Mouse (Mus musculus): ENCODE results near the gene Srp14. TPM values are rescaled to one million over a fixed set of nuclear protein-coding genes. Genes with fewer than 3 reads are reported as not detected.

Gene Srp14
- total RNA-seq, 1 experiment from 2014 or later, result 192 TPM

DNA sequence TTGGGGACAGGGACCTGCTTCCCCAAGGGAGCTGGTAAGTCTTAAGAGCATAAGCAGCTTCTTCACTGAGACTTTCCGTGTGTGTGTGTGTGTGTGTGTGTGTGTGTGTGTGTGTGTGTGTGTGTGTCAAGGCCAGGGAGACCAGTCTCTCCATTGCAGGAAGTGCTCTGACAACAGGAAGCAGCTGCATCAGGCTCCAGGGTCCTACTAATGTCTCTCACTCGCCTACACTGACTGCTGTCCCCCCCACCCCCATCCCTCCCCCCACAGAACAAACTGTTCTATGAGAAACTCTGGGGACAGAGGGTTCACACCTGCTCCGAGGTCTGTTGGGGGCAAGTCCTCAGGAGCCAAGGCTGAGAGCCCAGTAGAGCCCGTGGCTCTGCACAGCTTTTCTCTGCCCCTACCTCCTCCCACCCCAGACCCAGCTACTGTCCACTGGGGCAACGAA is 11.8 kb upstream of the Srp14 start:
- peak; percentile 67 for ATAC-seq (replicated peaks; ENCODE audit: low read depth, poor library complexity, severe bottlenecking)

DNA sequence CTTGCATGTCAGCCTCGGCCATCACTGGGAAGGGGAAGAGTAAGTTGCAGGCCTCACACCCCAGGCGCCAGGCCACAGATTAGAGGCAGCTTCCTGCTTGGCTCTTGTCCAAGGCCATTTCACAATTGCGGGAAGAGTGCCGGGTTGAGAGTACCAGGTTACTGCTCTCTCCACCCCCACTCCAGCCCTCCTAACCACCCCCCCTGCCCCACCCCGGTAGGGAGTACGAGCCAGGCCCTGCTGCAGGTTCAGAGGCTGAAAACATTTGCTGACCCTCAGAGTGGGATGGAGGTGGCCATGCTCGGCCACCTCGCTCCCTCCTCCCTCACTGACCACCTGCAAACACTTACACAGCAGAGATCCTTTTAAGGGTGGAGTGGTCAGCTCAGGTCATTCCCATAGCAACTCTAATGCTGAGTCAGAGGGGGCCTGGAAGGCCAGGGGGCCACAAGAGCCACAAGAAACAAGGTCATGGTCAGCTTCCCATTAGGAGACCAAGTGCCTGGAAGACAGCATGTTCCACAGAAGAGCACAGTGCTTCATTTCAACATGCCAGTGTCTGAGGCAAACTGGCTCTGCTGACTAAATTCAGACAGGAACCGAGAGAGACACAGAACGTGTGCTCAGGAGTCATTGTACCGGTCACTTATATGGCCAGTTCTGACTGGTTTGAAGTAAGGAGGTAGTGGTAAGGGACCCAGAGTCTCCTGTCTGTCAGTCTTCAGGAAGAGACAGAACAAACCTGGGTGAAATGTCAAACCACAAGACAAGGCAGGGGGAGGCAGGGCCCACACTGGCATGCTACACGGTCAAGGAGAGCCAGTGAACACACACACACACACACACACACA is 11.0 kb upstream of the Srp14 start:
- ATAC-seq (replicated peaks; ENCODE audit: low read depth, poor library complexity, severe bottlenecking), result peak; percentile 31

DNA sequence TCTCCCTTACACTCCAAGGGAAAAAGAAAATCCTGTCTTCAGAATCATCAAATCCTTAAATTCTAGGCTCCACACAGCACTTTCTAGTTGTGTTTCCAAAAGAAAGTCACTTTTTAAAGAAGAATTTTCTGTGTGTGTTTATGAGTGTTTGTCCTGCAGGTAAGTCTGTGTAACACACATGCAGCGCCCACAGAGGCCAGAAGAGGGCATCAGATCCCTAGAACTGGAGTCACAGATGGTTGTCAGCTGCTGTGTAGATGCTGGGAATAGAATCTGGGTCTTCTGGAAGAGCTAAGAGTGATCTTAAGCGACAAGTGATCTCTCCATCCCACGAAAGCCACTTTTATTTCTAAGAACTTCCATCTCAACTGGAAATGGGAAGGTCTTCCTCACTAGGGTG is 8.3 kb upstream of the Srp14 start:
- no peak for ATAC-seq (replicated peaks; ENCODE audit: low read depth, poor library complexity, severe bottlenecking)

DNA sequence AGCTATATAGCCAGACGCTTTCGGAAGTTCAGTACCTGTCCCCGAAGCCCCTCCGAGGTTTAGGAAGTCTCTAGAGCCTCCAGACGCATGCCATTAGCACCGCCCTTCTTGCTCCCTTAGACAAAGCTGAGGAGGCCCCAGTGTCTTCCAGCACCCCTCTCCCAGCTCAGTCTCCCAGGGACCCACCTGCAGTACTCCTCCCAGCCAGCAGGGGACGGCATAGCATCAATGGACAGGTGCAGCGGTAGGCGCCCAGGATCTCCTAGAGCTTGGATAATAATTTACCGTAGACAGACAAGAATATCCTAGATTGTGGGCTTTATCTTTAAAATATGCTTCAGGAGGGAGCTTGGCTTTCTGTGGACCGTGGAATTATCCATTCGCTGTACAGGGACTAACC is 7.4 kb upstream of the Srp14 start:
- peak; percentile 57 for ATAC-seq (replicated peaks; ENCODE audit: low read depth, poor library complexity, severe bottlenecking)

DNA sequence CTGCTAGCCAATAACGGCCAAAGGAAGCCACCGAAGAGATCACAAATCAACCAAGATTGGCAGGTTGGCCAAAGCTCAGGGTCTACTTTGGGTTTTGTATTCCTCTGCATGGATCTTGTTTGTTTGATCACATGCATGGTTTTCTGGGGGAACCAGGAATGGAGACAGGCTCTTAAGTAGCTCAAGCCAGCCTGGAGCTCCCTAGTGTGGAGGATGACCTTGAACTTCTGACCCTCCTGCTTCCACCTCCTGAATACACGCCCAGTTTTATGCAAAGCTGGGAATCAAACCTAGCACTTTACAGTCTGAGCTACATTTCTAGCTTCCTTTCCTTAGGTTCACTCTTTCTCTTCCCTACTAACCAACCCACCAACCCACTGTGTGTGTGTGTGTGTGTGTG is 5.9 kb upstream of the Srp14 start:
- ATAC-seq (replicated peaks; ENCODE audit: low read depth, poor library complexity, severe bottlenecking), result no peak

DNA sequence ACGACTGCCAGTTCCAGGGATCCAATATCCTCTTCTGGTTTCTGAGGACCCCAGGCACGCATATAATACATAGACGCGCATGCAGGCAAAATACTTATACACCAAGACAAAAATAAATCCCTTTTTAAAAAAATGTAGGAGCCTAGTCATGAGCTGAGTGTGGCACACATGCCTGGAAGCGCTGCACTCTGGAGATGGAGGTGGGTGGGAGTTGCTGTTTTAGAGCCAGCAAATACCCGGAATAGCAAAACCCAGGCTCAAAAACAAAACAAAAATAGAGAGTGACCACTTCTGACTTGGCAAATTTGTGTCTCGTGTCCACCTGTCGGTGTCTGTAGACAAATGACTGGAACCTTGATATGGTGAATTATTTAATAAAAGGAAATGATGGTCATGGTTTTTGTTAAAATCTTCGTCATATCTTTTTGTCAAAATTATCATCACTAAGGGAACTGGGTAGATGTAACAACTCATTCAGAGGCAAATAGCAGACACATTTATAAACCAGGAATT is 4.9 kb upstream of the Srp14 start:
- no peak for ATAC-seq (replicated peaks; ENCODE audit: low read depth, poor library complexity, severe bottlenecking)

DNA sequence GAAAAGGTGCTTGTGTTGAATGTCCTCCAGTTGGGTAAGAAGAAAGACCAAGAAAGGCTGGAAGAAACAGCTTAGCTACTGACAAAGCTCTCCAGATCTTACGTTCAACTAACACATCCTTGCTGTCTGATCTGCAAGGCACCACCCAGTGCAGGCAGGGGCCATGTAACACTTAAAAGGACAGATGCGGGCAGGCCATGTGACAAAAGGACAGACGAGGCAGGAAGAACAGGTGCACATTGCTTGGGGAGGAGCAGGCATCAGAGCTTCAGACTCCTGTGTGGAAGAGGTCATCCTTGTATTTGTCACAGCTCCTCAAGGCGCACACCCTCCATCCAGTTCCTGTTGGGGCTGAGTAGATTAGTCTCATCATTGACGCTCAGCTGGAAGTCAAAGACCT is 3.5 kb upstream of the Srp14 start:
- ATAC-seq (replicated peaks; ENCODE audit: low read depth, poor library complexity, severe bottlenecking), result no peak

DNA sequence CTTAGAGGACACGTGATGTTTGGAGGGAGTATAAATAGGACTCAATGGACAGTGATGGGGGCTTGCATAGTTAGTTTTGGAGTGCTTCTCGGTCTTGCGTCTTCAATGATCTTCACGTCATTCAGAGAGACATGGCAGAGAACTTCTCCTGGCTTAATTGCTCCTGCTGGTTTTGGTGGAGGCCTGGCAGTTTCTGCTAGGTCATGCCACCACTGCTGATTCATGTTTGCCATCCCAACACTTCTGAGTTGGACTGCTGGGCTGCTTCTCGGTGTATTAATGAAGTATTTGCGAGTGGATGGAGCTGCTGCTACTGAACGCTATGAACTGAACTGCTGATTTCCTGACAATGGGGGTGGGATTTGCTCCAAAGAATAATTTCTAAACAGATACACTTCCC is 1.4 kb upstream of the Srp14 start:
- ATAC-seq (replicated peaks; ENCODE audit: low read depth, poor library complexity, severe bottlenecking), result no peak

DNA sequence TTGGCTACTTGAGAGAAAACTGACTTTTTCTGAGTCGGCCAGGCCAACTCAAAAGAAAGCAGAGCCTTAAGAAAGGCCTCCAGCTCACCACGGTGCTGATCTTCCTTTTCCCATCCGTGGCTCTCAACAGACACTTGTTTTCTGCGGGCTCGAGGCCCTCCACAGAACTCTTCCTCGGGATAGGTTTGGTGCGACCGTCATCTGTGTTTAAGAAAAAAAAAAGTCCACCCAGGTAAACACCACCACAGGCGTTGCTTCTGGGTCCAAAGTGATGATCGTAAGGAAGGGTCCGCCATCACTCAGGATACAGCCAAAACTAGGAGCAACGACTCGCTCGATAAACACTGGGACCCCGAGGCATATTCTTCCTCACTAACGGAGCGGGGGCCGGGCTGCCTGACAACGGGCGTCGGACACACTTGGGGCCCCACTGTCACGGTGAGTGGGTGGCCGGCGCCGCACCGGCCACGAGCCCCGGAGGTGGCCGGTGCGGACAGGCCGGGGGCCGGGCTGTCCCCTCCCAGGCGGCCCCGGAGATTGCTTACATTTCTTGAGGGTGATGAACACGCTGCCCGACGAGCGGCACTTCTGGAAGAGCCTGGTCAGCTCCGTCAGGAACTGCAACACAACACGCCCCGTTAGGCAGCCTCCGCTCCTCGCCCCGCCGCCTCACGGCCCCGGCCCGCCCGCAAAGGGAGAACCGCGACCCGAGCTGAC is 520 bp downstream of the Srp14 start:
- ATAC-seq (replicated peaks; ENCODE audit: low read depth, poor library complexity, severe bottlenecking), result no peak

DNA sequence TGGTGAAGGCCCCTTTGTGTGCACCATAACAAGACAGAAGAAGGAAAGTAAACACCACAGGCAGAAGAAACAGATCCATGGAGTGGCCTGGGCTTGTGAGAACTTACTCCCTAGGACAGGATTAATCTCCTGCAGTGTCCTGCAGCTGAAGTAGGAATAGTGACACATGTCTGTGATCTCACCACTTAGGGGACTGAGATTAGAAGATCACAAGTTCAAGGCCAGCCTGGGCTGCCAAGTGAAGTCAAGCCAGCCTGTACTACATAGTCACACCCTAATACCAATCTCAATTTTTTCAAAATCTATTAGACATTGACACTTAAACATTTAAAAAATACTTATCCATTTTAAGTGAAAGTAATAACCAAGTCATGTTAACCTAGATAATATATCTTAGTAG is 11.2 kb downstream of the Srp14 start:
- no peak for ATAC-seq (replicated peaks; ENCODE audit: low read depth, poor library complexity, severe bottlenecking)

DNA sequence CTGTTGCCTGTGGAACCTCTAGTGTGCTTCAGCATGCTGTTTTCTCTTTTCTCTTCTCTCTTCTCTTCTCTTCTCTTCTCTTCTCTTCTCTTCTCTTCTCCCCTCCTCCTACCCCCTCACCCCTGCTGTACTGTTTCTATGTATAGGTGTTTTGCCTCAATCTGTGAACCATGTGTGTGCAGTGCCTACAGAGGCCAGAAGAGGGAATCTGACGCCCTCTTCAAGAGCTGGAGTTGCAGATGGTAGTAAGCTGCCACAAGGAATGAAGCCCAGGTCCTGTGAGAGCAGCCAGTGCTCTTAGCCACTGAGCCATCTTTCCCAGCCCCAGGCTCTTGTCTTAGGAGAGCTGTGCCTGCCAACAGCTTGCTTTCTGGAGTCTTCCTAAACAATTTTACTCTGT is 12.9 kb downstream of the Srp14 start:
- no peak for ATAC-seq (replicated peaks; ENCODE audit: low read depth, poor library complexity, severe bottlenecking)

DNA sequence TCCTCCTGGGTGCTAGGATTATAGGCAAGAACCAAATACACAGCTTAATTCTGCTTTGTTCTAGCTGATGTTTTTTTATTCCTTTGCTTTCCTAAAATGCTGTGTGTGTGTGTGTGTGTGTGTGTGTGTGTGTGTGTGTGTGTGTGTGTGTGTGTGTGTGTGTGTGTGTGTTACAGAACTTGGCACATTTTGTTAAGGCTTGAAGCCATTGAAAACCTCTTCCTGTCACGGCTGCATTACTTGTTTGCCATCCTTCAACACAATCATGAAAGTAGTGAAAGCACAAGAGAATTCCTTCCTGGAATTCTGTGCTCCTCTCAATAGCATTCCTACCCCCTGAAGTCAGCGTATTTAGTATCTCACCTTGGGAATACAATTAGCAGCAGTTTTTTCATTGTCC is 13.6 kb downstream of the Srp14 start:
- ATAC-seq (replicated peaks; ENCODE audit: low read depth, poor library complexity, severe bottlenecking), result no peak

DNA sequence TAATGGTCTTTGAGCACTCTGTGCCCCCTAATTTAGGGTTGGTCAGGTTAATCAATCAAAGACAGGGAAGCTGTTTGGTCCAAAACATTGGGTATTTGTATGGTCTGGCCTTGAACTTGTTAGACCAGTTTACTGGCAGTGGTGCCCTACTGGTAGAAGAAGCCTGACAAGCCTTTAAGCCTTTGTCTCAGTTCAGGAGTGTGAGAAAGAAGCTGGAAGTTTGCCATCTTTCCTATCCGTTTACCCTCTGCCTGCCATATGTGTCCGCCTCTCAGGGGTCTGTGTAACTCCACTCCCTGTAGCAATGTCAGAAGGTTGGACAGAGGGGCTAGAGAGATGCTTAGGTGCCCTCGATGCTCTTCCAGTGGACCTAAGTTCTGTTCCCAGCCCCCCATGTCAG is 15.1 kb downstream of the Srp14 start:
- no peak for ATAC-seq (replicated peaks; ENCODE audit: low read depth, poor library complexity, severe bottlenecking)

DNA sequence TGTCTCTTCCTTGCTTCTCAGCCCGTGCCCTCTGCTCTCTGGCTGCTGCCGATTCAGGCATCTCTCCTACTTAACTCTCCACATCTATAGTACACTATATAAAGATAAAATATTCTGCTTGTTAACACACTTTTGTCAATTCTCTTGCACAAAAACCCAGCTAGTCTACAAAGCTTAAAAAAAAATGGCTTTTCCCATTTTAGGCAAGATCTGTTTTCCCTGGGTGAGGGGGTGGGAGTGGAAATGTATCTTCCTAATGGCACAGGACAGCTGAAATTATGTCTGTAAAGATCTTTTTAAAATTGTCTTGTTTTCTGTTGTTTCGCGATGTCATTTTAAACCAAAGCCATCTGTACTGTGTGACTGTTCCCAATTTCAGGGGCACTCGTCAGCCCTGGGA is 16.0 kb downstream of the Srp14 start:
- ATAC-seq (replicated peaks; ENCODE audit: low read depth, poor library complexity, severe bottlenecking), result no peak

DNA sequence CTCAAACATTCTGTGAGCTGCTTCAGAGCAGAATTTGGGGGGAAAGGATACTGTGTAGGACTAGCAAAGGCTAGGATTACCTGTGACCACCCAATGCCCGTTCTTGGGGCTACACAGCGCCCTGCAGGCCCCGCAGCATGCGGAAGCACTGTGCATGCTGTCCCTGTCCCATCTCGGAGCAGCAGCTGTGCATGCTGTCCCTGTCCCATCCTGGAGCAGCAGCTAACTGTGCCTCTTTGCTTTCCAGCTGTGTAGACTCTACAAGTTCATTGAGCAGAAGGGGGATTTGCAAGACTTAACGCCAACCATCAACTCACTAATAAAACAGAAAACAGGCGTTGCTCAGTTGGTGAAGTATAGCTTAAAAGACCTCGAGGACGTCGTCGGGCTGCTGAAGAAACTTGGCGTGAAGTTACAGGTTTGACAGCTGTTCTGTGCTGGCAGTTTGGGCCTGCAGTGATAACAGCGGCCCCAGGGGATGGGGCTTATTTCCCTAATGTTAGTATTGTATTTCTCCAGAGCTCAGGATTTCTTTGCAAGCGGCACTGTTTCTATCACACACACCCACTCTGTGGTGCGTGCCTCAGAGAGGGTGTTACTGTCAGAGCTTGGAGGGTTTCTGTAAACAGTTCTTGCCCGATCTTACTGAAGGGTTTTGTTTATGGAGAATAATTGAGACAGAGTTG is 17.9 kb downstream of the Srp14 start:
- ATAC-seq (replicated peaks; ENCODE audit: low read depth, poor library complexity, severe bottlenecking), result no peak

DNA sequence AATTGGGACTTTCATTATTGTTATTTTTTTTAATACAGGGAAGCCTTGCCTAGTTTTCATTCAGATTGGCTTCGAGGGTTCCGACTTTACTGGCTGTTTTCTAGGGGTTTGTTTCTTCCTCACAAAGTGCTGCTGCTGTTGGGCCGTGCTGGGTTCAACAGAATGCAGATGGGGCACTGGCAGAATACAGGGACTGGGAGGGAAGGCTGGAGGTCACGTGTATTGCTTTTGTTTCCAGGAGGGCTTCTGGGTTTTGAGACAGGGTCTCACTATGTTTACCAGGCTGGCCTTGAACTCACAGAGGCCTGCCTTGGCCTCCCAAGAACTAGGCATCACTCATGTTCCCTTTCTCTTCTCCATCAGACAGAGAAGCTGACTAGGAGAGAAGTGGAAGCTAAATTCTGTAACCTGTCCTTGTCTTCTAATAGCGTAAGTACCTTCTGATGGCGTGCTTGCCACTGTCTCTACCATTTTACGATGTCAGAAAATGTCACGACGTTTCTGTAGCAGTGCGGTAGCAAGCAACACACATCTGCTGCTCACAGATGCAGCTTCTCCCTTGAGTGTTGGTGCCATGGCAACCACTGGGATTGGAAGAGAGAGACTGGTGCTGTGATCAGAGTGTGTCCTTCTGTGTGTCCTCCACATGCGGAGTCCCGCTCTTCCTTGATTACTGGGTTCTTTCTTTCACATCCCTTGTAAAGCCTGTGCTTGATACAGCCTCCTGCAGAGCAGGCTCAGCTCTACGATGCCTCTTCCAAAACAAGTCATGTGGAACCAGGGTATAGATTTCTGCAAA is 21.8 kb downstream of the Srp14 start:
- ATAC-seq (replicated peaks; ENCODE audit: low read depth, poor library complexity, severe bottlenecking), result no peak

DNA sequence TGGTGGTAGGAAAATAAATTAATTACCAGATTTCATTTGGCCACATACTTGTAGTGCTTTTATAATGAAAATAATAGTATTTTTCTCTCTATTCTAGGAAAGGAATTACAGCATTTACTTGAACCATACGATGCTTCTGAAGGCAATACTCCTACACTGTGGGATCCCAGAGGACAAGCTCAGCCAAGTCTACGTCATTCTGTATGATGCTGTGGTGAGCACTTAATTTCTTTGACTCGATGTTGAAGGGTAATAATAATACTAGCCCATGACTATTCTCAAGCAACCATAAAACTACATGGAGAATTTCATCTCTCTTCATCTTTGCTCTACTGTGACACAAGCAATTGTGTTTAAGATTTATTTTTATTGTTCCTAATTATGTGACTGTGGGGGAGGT is 22.5 kb downstream of the Srp14 start:
- ATAC-seq (replicated peaks; ENCODE audit: low read depth, poor library complexity, severe bottlenecking), result no peak

DNA sequence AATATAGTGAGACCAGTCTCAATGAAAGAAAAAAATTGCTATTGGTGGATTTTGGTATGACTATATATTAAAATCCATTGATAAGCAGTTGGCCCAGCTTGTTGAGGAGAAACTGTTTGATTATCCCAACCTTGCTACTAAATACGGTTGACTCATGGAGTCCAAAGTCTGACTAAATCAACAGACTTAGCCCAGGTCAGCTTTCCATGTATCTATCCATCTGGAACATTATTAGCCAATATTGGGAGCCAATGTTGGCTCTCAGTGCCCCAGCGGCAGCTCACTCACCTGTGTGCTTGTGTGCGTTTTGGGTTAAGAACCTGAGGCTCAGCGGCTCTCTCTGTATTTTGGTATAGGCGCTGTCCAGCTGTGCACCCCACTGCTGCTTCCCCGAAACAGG is 28.5 kb downstream of the Srp14 start:
- no peak for ATAC-seq (replicated peaks; ENCODE audit: low read depth, poor library complexity, severe bottlenecking)

DNA sequence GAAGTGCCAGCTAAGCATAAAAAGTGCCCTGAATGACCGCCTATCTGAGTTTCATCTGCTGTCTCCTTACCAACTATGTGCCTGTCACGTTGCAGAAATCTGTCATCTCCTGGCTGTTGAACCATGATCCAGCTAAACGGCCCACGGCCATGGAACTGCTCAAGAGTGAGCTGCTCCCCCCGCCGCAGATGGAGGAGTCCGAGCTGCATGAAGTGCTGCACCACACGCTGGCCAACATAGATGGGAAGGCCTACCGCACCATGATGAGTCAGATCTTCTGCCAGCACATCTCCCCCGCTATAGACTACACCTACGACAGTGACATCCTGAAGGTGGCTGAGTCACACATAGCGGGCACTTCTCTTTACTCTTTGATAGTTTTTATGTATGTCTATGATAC is 31.3 kb downstream of the Srp14 start:
- ATAC-seq (replicated peaks; ENCODE audit: low read depth, poor library complexity, severe bottlenecking), result no peak
